Mouse (Mus musculus) liver, embryonic 14.5 days (tissue): ENCODE measurements at regions not wholly inside any gene's neighbourhood (a gene's known extent, or its start where the extent isn't known, plus 50 kb on each side); places are given as distances from the start of the nearest gene placed in this dataset.

Experiments
- ATAC-seq: fragments of 200-750 bp; cut with Nextera tagmentation; 2 replicates; pipeline ENCODE4 v1.8.0; 2017; ENCODE audit warnings: moderate number of reproducible peaks, mild to moderate bottlenecking, moderate library complexity; ENCODE audit not compliant: insufficient read depth
- DNase-seq, 3 experiments: peaks; one replicate each; pipeline ENCODE4 v3.0.0-alpha.2; 2012 to 2013; ENCODE audit warnings: low read depth in 3 of 3, low spot score in 3 of 3
- H3K27ac ChIP-seq: fragments of 300-500 bp; sonication (generic); 2 replicates; pipeline ENCODE4 v1.5.1; 2014; ENCODE audit warnings: moderate library complexity, mild to moderate bottlenecking, control low read depth, inconsistent platforms
- H3K27me3 ChIP-seq: fragments of 300-500 bp; sonication (generic); 2 replicates; pipeline ENCODE4 v1.6.1; 2014; ENCODE audit warnings: mild to moderate bottlenecking, low read length, moderate library complexity; ENCODE audit not compliant: control insufficient read depth, insufficient read depth
- H3K36me3 ChIP-seq: fragments of 300-500 bp; sonication (generic); replicated peaks from 2 replicates; pipeline ENCODE4 v1.6.1; 2014; ENCODE audit warnings: low read depth; ENCODE audit not compliant: control insufficient read depth, insufficient read depth
- H3K4me1 ChIP-seq, 2 experiments: fragments of 200-500 bp in 1 of 2; fragments of 300-500 bp in 1 of 2; sonication (generic) in 1 of 2; replicated peaks; 2 replicates each; pipeline ENCODE4 v1.6.1; 2012 to 2014; ENCODE audit warnings: antibody characterized with exemption in 1 of 2, inconsistent platforms in 1 of 2, low read length in 1 of 2; ENCODE audit not compliant: control insufficient read depth in 2 of 2, insufficient read depth in 2 of 2
- H3K4me2 ChIP-seq: fragments of 300-500 bp; sonication (generic); 2 replicates; pipeline ENCODE4 v1.6.1; 2014; ENCODE audit warnings: low read depth, mild to moderate bottlenecking, control low read depth, moderate library complexity
- H3K4me3 ChIP-seq, 2 experiments: fragments of 200-500 bp in 1 of 2; fragments of 300-500 bp in 1 of 2; sonication (generic) in 1 of 2; 2 replicates each; pipeline ENCODE4 v1.5.1; 2012 to 2014; ENCODE audit warnings: low read depth in 2 of 2, low read length in 2 of 2, mild to moderate bottlenecking in 2 of 2, control low read depth in 1 of 2, inconsistent platforms in 1 of 2, moderate library complexity in 1 of 2; ENCODE audit not compliant: insufficient read depth in 1 of 2
- H3K9ac ChIP-seq: fragments of 300-500 bp; sonication (generic); replicated peaks from 2 replicates; pipeline ENCODE4 v1.6.1; 2014; ENCODE audit warnings: mild to moderate bottlenecking, control low read depth, moderate library complexity
- H3K9me3 ChIP-seq: fragments of 300-500 bp; sonication (generic); 2 replicates; pipeline ENCODE4 v1.6.1; 2016; ENCODE audit warnings: low read length, mixed read lengths; ENCODE audit not compliant: control insufficient read depth
- CTCF ChIP-seq: IDR thresholded peaks from 2 replicates; pipeline ENCODE4 v1.5.1; 2016; ENCODE audit warnings: antibody characterized with exemption, low read depth, control low read depth
- EP300 ChIP-seq: IDR thresholded peaks from 2 replicates; pipeline ENCODE4 v1.6.1; 2016; ENCODE audit warnings: antibody characterized with exemption, low read depth
- WGBS: fragments of 180-500 bp; shearing (Covaris S2); extraction: QIAGEN DNeasy Blood & Tissue Kit; methylation state at CpG from one replicate; pipeline ENCODE4 v1.1.7; 2014; ENCODE audit not compliant: insufficient replicate concordance; 5-methylcytosine and 5-hydroxymethylcytosine counted together

DNA sequence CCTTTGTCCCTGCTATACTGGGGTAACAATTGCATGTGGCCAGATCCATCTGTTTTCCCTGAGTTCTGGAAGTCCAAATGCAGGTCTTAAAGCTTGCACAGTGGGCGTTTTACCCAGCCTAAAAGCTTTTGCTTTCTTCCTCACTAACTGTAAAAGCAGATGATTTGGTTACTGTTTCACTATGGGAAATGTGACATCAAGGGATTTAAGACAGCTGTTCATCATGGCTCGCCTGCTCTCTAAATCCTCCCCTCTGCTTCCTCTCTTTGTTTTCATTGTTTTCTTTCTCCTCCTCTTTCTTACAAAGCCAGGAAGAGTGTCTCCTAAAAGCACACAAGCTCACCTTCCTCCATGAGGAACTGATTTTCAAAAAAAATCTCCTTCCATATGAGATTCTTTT is 758.8 kb downstream of the Tmem114 start:
- Histone ChIP-seq H3K4me1 (no peaks in the 10 kb centered on the region), H3K27me3 (no peaks in the 10 kb centered on the region), H3K27ac (no peak overlapping the region), H3K9ac (no peak overlapping the region), H3K4me3 (no peak overlapping the region), H3K4me2 (no peak overlapping the region), H3K9me3 (no peaks in the 10 kb centered on the region), H3K36me3 (no peaks in the 10 kb centered on the region)
- ATAC-seq (no peak), DNase-seq (no peak)
- 19% methylated on average over 2 of the region's 2 CpGs for WGBS
- TF ChIP-seq EP300 (no peak), CTCF (no peak)

- TF ChIP-seq CTCF: no peak
- TF ChIP-seq EP300: no peak
- no peak overlapping the region for H3K4me2 ChIP-seq
- 57% methylated on average over 9 of the region's 9 CpGs for WGBS
- H3K36me3 ChIP-seq: no peaks in the 10 kb centered on the region
- H3K9ac ChIP-seq: no peak overlapping the region
- H3K9me3 ChIP-seq: no peaks in the 10 kb centered on the region
- no peaks in the 10 kb centered on the region for H3K4me1 ChIP-seq
- no peak overlapping the region for H3K27ac ChIP-seq
- DNase-seq: no peak
- H3K27me3 ChIP-seq: no peaks in the 10 kb centered on the region
- no peak for ATAC-seq
- no peak overlapping the region for H3K4me3 ChIP-seq
Observed at GRCm38 (mm10) chr16:7658133-7658532, 766.8 kb downstream of the Tmem114 start.

DNA sequence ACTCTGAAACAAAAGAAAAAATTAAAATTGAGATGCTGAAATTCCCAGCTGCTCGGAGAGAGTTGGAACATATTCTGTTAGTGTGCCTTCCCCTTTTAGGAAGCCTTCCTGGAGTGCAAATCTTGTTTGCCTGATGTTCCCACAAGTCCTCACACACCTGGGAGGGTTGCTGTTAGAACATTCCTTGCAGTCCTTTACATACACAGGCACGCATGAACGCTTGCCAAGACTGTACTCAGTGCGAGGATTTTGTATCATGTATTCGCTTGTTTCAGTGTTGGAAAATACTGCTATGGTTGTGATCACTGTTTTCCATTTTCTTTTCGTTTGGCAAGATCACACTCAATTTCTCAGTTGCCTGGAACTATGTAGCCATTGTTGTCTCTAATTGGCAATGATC is 770.5 kb downstream of the Tmem114 start:
- H3K36me3 ChIP-seq: no peaks in the 10 kb centered on the region
- no peaks in the 10 kb centered on the region for H3K9me3 ChIP-seq
- no peak overlapping the region for H3K9ac ChIP-seq
- H3K27me3 ChIP-seq: no peaks in the 10 kb centered on the region
- no peak overlapping the region for H3K27ac ChIP-seq
- TF ChIP-seq EP300: no peak
- no peak for TF ChIP-seq CTCF
- H3K4me1 ChIP-seq: no peaks in the 10 kb centered on the region
- H3K4me3 ChIP-seq: no peak overlapping the region
- ATAC-seq (no peak), DNase-seq (no peak)
- H3K4me2 ChIP-seq: no peak overlapping the region
- 59% methylated on average over 6 of the region's 6 CpGs for WGBS

DNA sequence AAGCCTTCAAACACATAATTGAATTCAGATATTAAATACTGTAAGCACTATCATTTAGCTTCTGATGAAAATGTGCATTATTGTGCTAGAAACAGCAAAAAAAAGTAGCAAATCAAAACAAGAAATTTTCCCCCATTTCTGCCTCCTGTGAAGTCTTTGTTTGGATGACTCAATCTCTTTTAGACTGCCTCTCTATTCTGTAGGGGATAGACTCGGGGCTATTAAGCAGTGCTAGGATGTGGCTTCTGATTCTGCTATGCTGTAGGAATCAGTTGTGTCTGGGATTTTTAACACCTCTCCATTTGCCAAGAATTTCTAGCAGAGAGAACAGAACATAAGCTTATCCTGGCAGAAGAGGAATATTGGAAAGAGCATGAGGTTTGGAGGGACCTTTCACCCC is 775.2 kb downstream of the Tmem114 start:
- H3K4me2 ChIP-seq: no peak overlapping the region
- H3K9ac ChIP-seq: no peak overlapping the region
- no peak overlapping the region for H3K4me3 ChIP-seq
- no peaks in the 10 kb centered on the region for H3K4me1 ChIP-seq
- H3K27ac ChIP-seq: no peak overlapping the region
- DNase-seq (no peak), ATAC-seq (no peak)
- WGBS: 29% methylated on average over 1 of the region's 1 CpGs
- TF ChIP-seq CTCF (no peak), EP300 (no peak)
- no peaks in the 10 kb centered on the region for H3K27me3 ChIP-seq
- no peaks in the 10 kb centered on the region for H3K36me3 ChIP-seq
- H3K9me3 ChIP-seq: no peaks in the 10 kb centered on the region

- no peak overlapping the region for H3K4me2 ChIP-seq
- TF ChIP-seq EP300 (no peak), CTCF (no peak)
- no peaks in the 10 kb centered on the region for H3K9me3 ChIP-seq
- H3K27me3 ChIP-seq: no peaks in the 10 kb centered on the region
- no peak for ATAC-seq
- H3K36me3 ChIP-seq: no peaks in the 10 kb centered on the region
- DNase-seq: no peak
- H3K4me3 ChIP-seq: no peak overlapping the region
- H3K9ac ChIP-seq: no peak overlapping the region
- no peak overlapping the region for H3K27ac ChIP-seq
- H3K4me1 ChIP-seq: no peaks in the 10 kb centered on the region
Observed at GRCm38 (mm10) chr16:7647275-7647926, 777.5 kb downstream of the Tmem114 start.
